Mouse (Mus musculus): ENCODE results near the gene Npm3.

DNA sequence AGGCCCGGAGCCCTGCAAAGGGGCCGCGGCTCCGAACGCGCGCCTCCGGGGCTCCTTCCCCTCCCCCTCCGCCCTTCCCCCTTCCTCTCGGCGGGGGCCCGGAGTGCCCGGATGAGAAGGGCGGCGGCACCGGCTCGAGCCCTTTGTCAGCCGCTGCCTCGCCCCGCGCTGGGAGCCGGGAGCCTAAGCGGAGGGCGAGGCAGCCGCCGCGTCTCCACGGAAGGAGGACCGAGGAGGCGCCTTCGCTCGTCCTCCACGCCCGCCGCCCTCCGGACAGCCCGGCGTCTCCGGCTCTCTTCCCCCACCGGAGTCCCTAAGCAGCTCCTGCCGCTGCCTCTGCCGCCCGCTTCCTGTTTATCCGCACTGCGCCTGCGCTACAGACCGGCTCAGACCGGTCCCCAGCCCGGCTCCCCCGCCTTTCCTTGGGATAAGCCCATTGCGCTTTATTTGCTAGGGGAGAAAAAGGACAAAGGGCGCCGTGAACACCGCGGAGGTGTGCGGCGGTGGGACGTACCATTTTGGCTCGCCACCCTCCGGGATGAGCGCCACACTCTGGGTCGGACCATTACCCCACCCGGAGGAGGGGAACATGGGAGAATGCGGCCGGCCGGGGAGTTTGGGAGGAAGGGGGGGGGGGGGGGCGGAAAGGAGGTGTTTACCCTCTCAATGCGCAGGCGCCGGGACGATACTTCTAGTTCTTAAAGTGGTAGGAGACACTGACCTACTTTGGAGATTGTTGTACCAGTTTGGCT lies 34.0 kb upstream of the Npm3 start, which contains the start of gene Mgea5:
- TF ChIP-seq POLR2A (IDR thresholded peaks at IDR 0.05; ENCODE audit: borderline replicate concordance, control insufficient read depth, low read depth, low read length) (peak; percentile 95), CTCF (IDR thresholded peaks at IDR 0.05; ENCODE audit: control insufficient read depth, insufficient read depth, low read length) (no peak)
